Mouse (Mus musculus) right cerebral cortex, adult 18-20 months (tissue): ENCODE measurements around the gene Cbll1.
A peak's percentile ranks its signal among the peaks of the same experiment; 100 is the strongest.

Experiments
- DNase-seq: peaks from one replicate; pipeline ENCODE4 v3.0.0; 2022; ENCODE audit warnings: mixed read lengths

Cbll1 gene

DNA sequence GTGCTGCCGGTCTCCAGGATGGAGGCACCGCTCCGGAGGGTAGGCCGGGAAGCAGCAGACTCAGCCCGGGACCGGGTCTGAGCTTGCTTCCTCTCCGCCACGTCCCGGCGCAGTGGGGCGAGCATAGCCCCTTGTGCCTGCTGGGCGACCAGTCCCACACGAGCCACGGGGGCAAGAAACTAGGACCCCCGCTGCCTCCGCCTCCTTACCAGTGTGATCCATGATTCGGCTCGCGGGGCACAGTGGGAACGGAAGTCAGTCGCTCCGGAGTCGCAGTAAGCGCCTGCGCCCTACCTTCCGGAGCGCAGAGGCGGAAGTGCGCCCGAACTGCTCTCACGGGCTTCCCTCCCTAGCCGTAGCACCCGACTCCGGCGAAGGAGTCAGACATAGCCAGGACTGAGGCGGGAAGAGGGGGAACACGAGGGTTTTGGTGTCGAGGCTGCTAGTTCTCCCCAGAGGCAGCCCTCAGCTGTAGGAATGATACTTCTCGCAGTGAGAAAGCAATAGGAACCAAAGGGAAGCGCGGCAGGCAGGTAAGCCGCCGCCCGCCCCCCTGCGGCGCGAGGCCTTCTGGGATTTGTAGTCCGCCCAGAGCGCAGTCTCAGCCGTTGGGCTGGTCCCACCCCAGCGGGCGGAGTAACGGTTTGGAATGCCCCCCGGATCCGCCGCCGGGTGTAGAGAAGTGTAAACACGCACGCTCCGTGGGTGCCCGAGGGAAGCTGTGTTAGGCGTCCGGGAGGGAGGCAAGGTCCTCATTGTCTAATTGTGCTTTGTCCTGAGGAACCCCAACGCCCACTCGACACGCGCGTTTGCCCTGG lies at the start of gene Cbll1:
TSS of gene Cbll1 (minus strand) at position 303 of the 818 bp plus-strand sequence.
- peak; percentile 97 for DNase-seq

DNA sequence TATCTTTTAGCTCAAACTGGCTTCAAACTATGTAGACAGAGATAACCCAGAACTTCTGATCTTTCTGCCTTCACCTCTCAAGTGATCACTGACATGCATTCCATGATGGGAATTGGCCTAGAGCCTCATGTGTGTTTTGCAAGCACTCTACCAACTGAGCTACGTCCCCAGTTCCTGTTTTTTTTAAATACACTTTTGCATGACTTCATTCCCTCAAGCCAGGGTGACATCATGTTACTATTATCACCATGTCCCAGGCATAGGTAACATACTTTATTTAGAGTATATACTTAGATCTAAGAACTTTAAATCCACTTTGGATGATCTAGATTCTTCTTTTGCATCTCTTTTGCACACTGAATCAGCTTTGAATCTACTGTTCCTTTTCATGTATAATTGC lies 46.6 kb upstream of the Cbll1 start:
- DNase-seq = no peak

DNA sequence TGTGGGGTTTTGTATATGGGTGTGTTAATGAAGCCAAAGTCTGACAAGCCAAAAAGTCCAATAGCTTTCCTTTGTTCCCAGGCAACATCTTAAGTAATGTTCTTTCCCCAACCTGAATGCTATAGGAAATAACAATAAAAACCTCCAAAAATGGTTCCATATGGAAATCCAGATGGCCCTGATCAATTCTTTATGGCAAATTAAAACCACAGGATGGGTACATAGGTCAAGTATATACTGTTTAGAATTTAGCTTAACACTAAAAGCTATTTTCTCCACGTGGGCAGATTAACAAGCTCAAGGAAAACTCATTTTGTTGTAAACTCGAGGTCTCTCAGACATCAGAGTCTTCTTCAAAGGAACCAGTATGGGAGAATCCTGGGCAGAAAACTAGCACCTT lies 45.8 kb upstream of the Cbll1 start:
- DNase-seq = no peak

DNA sequence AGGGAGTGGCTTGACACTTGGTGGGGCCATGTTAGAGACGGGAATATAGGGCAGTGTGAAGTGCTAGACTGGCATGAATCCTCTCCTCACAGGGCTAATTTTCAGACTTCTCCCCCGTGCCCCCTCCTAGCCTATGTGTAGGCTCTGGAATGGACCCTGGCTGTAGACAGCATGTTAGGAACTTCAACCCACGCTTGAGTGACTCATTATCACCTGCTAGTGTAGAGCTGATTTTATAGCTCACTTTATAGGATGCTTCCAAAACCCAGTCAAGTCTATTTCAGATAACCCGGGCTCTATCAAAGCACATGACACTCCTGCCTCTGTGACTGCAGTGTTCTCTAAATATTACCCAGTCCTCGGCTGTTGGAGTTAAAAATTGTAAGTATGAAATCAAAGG lies 42.1 kb upstream of the Cbll1 start:
- no peak for DNase-seq

DNA sequence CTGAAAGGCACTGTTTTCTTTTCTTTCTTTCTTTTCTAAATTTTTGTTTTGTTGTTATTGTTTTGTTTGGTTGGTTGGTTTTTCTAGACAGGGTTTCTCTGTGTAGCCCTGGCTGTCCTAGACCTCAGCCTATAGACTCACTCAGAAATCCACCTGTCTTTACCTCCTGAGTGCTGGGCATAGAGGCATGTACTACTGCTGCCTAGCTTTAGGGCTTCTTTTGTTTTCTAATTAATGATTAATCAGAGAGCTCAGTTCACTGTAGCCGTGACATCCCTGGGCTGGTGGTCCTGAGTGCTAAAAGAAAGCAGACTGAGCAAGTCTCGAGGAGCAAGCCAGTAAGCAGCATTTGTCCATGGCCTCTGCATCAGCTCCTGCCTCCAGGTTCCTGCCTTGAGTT lies 40.4 kb upstream of the Cbll1 start:
- DNase-seq = no peak

DNA sequence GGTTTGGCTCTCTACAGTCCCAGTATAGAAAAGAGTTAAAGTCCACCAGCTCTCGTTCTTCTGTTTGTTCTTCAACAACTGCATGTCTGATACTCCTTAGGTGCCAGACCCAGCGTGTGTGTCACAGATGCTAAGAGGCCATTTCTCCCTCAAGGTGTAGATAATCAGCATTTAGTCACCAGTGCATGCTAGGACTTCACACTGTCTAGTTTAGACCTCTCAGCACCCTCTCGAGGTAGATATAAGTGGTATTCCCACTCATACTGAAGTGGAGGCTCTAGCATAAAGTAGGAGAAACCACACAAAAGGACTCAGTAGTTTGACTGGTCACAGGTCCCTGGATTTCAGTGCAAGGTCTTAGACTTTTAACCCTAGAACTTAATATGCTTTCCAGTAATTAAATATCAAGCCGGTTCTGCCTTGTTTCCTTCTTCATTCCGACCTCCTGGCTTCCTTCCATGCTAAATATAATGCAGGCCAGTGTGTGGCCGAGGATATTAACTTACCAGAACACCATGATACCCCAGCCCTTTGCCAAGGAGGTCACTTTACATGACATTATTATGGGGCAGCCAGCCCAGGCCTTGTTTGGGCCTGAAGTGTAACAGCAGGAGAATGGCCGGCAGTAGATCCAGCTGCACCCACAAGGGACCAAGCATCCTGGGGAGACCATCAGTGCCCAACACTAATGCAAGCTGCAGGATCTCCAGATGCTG lies 38.3 kb upstream of the Cbll1 start:
- DNase-seq = no peak

DNA sequence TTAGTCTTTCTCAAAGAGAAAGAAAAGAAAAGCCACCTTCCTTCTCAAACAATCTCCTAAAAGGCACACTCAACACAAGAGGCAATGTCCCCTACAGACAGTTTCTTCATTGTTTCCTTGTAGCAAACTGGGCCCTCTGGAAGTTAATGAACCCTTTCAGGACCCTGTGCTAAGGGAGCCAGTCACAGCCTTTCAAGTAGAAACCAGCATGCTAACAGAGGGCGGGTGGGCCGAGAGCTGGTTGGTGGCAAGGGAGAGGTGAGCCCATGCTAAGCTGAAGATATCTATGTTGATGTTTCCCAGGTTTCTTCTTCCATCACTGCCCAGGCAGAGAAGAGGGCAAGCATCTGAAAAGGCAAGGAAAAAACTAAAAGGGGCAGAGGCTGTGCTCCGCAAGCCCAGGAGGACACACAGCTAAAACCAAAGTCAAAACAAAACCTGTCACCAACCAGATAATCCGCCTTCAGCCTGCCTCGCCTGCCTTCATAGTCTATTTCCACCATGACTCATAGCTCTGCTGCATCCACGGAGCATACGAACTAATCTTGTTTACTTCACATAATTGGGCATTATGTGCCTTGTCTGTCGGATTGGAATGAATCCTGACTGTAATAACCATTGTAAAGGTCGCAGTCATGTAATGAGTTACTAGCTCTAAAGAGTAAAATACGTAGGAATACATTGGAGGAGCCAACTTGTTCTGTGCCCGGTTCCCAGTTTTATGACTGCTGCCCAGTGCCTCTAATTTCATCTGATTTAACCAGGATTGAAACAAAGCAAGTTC lies 34.8 kb upstream of the Cbll1 start:
- no peak for DNase-seq

DNA sequence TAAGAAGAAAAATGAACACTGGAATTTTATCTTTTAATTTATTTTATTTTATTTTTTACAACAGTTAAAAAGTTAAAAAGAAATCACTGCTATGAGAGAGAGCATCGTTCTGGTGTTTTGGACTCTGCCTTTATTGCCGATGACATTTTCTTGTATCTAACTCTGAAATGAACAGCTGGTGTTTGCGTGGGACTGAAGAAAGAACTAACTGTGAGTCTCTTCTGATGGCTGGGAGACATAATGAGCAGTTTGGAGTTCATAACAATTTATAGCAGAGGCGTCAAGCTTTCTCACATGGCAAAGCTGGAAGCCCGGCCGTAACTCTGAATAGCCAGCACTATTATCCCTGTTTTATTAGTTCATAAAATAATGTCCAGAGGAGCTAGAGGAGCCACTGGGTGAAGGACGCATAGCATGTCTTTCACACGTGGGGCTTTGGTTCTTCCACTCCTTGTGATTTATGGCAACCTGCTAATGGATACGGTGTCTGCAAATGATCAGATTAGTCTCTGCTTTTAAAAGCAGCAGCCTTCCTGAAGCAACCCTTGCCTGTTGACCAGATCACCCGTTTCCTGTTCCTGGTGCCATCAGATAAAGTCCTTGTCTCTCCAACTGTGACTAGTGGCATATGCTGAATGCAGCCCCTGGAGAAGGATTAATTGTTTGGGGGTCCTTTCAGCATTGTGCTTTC lies 33.9 kb upstream of the Cbll1 start:
- peak; percentile 57 for DNase-seq

DNA sequence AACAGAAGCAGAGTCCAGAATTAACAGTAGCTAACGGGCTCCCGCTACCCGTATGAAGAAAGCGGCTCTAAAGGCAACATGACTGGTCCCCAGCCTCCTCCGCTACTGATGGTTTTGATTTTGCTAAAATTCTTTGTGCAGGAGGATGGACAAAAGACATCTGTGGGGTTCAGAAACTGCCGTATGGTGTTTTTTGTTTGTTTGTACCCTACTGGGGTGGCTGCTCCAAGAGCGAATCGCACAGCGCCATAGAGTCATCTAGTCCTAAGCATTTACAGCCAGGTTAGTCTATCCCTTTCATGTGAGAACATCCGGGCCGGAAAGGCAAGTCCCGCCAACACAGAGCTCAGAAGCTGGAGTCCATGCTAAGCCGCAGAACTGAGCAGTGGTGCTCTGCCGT lies 32.6 kb upstream of the Cbll1 start:
- no peak for DNase-seq

DNA sequence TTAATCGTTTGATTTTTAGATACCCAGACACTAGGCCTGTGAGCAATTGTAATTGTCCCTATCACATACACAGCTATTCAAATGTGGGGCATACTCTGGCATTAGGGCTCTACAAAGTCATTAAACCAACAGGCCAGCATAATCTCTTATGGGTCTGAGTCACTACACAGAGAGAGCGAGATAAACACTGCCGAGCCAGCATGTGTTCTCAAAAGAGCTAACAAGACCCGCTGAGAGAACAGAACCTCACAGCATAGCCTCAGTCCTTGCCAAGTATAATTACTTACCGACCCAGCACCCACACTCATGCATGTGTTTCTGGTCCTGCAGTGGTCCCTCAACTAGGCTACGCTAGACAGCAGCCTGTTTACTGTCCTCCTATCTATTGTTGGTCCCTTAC lies 28.0 kb upstream of the Cbll1 start:
- no peak for DNase-seq

DNA sequence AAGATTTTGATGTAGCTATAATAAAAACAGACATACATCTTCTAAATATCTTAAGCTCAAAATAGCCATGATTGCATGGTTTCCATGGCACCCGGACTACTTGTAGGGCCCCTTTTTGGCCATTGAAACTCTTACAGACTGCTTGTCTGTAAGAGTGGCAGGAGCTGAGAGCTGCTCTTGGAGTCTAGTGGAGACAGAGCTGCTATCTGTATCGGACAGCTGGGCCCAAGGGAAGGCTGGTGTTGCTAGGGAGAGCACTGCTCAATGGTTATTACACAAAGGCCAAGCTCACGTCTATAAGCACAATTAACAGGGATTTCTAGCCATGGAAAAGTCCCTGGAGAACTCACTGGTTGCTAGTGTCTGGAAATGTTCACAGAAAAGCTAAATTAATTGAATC lies 22.0 kb upstream of the Cbll1 start:
- no peak for DNase-seq

DNA sequence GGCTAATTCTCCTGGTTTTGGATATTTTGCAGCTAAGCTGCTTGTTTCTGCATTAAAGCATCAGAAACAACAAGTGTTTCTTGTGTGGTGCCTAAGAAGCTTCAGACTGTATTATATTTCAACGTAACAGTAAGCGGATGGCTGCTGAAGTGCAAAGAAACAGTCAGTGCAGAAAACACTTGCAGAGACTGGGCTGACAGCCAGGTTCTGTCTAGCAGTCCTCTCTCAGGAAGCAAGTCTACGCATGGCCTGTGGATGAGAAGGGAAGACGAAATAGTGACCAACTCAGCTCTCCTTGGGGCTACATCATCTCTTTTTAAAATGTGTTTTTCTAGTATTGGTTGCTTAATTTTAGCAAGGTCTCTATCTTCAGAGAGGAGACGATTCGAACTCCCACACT lies 20.7 kb upstream of the Cbll1 start:
- DNase-seq = no peak

DNA sequence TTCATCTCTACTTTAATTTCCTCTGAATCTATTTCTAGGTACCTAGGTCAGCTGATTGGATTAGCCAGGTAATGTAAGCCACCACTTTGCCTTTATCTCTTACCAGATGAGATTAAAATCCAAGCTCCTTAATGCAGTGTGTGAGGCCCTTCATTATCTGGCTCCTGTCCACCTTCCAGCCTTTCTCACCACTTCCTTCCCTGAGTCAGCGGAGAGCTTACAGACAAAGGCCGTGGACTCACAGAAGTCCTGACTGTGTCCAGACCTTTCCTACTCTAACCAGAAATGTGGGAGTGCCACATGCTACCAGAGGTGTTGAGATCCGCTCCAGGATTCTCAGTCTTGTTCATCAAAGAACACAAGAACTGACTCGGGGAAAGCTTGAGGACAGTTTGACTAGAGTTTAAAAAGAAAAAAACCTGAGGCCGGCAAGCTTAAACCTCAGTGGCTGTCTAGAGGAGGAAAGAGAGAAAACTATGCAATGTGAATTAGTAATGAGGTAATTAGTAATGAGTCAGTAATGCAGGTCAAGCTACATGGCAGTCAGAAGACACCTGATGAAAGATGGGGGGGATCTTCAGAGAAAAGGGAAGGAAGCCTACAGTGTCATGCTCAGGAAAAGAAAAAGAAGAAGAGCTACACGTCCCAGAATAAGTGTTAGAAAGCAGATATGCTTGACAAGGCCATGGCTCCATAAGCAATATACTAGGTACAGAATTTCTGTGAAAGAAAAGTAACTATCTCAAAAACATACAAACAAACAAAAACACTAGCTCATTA lies 14.5 kb upstream of the Cbll1 start:
- DNase-seq = no peak

DNA sequence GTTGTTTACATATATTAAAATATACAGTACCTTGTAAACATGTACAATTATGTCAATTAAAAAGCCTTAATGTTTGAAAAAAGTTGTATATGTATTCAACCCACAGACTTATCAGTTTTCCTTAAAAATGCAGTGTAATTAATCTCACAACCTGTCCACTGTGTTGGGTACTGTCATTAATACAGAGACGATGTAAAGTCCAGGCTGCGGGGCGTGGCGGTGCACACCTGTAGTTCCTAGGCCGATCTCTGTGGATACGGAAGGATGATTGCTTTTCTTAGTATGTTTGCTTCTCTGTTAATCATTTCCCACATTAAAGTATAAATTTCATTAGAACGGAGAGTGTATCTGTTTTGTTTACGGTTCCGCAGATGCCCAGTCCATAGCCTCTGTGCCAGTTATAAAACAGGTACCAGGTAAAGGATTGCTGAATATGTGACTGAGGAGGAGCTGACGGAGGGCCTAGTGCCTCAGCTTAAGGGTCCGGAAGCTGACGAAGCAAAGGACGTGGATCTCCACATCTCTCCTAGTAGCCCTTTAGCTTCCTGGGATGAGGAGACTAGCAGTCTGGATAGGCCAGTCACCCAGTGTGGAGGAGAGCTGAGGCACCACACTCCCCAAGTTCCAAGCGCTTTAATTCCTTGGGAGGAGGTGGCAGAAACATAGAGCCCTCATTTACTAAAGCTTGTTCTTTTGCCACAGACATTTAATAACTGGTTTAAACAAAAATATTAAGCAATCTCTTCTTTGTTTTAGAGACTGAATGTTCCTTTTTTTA lies 13.4 kb upstream of the Cbll1 start:
- DNase-seq = no peak

DNA sequence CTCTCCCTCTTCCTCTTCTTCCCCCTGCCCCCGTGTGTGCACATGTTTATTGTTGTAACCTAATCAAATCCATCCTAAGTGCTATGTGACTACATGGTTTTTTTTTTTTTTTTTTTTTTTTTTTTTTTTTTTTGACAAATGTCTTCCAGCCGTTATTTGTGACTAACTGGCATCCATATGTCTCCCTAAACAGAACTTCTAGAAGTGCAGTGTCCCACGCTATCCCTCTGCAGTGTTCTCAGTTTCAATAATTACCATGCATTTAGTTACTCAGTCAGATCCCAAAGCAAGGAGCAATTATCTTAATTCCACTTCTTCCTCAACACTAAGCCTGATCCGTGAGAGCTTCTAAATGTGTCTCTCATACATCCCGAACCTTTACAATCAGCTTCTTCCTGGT lies 11.8 kb upstream of the Cbll1 start:
- no peak for DNase-seq

DNA sequence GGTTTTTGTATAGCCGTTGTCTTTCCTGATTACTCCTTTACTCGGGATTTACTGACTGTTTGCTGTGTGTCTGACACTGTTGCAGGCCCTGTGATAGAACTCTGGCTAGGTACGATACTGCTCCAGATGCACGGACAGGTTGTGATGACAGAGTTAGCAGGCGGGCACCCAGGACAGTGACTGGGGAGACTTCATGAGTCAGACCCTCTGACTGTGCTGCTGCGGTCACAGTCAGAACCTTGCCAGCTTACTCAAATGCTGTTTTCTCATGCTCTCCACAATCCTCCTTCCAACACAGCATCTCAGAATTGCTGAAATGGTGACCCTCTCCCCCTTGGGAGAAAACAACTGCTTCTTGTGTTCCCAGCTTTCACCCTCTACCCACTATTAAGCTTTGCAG lies 9.1 kb upstream of the Cbll1 start:
- DNase-seq = no peak

DNA sequence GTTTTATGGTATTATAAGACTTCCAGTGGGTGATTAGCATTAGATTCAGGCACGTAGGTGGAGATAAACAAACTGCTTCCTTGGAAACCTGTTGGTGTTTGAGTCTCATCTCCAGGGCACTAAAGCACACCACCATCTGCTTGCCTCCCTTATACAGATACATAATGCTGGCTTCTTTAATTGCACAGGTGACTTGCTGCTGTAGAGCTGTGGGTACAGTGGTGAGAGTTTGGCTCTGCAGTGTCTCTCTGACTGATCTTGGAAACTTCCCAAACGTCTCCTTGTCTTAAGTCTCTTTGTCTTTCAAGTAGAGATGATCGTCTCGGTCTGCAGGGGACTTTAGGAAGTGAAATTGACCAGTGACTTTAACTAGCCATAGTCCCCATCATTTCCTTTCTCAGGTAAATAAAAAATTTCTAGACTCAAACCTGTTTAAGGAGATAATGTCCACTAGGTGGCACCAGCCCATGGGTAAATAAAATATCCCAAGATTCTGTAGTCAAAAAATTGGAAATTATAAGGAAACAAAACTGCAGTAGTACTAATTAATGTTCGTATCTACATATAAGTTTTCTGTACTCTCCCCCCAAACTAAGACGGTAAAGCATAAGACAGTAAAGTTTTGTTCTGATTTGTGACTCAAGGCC lies 8.4 kb upstream of the Cbll1 start:
- no peak for DNase-seq

DNA sequence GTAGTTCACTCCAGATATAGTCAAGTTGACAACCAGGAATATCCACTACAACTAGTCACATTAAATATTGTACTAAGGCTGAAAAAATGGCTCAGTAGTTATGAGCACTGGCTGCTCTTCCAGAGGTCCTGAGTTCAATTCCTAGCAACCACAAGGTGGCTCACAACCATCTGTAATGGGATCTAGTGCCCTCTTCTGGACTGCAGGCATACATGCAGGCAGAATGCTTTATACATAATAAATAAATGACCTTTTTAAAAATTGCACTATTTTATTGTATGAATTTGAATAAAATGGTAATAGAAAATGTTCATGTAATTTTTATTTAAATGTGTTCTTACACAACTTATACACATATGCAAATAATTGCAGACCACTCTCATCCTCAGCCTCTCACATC lies 3.8 kb upstream of the Cbll1 start:
- no peak for DNase-seq

DNA sequence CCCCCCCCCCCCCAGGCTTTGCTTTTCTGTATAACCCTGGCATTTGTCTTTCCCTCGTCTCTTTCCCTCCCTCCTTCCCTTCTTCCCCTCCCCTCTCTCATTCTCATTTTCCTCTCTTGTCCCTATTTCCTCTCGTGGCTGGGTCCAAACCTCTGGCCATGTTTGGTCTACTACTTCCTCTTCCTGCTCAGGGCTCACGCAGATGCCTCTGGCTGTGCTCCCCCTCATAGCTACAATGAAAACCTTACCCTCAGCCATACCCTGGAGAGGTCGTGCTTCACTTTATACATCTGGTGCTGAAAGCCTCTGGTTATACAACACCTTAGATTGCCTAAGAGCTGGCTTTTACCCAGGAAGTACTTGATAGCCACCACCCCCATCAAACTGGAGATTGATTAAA lies 1.9 kb upstream of the Cbll1 start:
- no peak for DNase-seq

DNA sequence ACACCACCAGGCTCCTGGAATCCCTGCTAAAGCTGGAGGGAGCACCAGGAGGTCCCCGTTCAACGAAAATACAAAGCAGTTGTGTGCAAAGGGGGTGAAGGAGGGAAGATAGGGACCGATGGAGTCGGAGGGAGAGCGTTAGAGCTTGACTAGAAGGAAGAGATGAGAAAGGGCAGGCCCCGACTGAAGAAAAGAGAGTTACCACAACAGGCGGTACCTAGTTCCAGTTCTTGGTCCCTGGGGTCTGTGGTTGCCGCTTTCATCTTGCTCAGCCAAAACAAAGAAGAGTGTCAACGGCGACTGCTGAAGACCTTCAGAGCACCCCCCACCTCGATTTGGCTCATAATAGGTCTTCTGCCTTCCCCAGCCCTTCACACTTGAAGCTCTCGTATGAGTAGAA lies 780 bp upstream of the Cbll1 start:
- DNase-seq = no peak

DNA sequence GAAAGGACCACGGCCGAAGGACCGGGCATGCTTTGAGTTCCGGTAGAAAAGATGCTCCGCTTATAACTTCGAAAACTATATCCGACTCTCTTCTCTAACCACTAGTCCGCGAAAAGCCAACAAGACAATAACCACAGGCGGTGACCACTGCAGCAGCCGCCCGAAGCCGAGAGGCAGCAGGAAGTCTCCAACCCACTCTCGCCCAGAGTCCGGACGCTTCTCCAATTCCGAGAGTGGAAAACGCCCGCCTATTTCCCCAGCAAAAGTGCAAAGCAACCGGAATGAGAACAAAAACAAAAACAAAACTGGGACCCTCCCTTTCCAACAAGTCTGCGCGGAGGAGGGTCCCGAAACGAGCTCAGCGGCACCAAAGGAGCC lies 491 bp downstream of the Cbll1 start:
- DNase-seq = no peak
